In genomic region chr10:90863881-90864598, GRCm38 (mm10) we compare ENCODE assay signal across 13 mouse cellular contexts.
DNase-seq lines count a peak whose midpoint lies in the region; ATAC-seq lines count a peak whose summit lies in the region.
"Had no signal": no experiment of that assay in that cellular context is flagged by ENCODE, and none has a peak within 500 bp of the region (broad histone marks: within the 10 kb centered on the region; RNA-seq: fewer than 3 reads in every experiment).

No protein-coding gene starts in this region.

- H3K9ac ChIP-seq in hindbrain, embryonic 13.5 days = no peak overlapping the region
- H3K9ac ChIP-seq: forebrain, embryonic 15.5 days; heart, embryonic 15.5 days; liver, embryonic 13.5 days; midbrain, embryonic 12.5 days had no signal

- no peak overlapping the region for H3K4me2 ChIP-seq in hindbrain, embryonic 13.5 days
- H3K4me2 ChIP-seq: forebrain, embryonic 15.5 days; heart, embryonic 15.5 days; liver, embryonic 13.5 days; midbrain, embryonic 12.5 days had no signal

- no peaks in the 10 kb centered on the region for H3K9me3 ChIP-seq in hindbrain, embryonic 10.5 days
- H3K9me3 ChIP-seq in hindbrain, embryonic 13.5 days = no peaks in the 10 kb centered on the region
- H3K9me3 ChIP-seq: forebrain, embryonic 15.5 days; heart, embryonic 15.5 days; liver, embryonic 13.5 days; midbrain, embryonic 12.5 days had no signal

- ATAC-seq in hindbrain, embryonic 13.5 days (ENCODE audit: low FRiP score) = no peak
- ATAC-seq: forebrain, embryonic 15.5 days had no signal

- 12% methylated on average over 10 of the region's 10 CpGs for WGBS in hindbrain, embryonic 10.5 days
- WGBS in hindbrain, embryonic 13.5 days = 12% methylated on average over 10 of the region's 10 CpGs

- H3K4me3 ChIP-seq in hindbrain, embryonic 10.5 days = no peak overlapping the region
- no peak overlapping the region for H3K4me3 ChIP-seq in hindbrain, embryonic 13.5 days
- H3K4me3 ChIP-seq: forebrain, embryonic 15.5 days; heart, embryonic 15.5 days; liver, embryonic 13.5 days; midbrain, embryonic 12.5 days had no signal

- peak; percentile 31 for DNase-seq in hindbrain, embryonic 10.5 days (ENCODE audit: low spot score)
- DNase-seq in Muller cell, postnatal 12 days (ENCODE audit: inconsistent ontology term) = peak; percentile 16
- peak; percentile 59 to 60 for DNase-seq in cerebellum, postnatal 14 days
- peak; percentile 12 for DNase-seq in kidney, postnatal 14 days
- no peak for DNase-seq in frontal cortex, postnatal 25 days (ENCODE audit: low spot score in 2 of 2)
- DNase-seq in urinary bladder, postnatal 36 days (ENCODE audit: low spot score in 2 of 2) = no peak
- DNase-seq in lung, postnatal 25 days (ENCODE audit: low spot score) = no peak
- DNase-seq: liver, embryonic 13.5 days; right cerebral cortex, postnatal 25 days had no signal

- H3K4me1 ChIP-seq in hindbrain, embryonic 10.5 days (replicated peaks) = peaks cover 8% of the 10 kb centered on the region
- H3K4me1 ChIP-seq in hindbrain, embryonic 13.5 days (replicated peaks) = peaks cover 20% of the 10 kb centered on the region
- H3K4me1 ChIP-seq: forebrain, embryonic 15.5 days; heart, embryonic 15.5 days; liver, embryonic 13.5 days had no signal

- H3K27ac ChIP-seq in hindbrain, embryonic 10.5 days = no peak overlapping the region
- H3K27ac ChIP-seq in hindbrain, embryonic 13.5 days = no peak overlapping the region
- H3K27ac ChIP-seq: forebrain, embryonic 15.5 days; heart, embryonic 15.5 days; liver, embryonic 13.5 days; midbrain, embryonic 12.5 days had no signal

- no peaks in the 10 kb centered on the region for H3K36me3 ChIP-seq in hindbrain, embryonic 10.5 days
- H3K36me3 ChIP-seq in hindbrain, embryonic 13.5 days = no peaks in the 10 kb centered on the region
- H3K36me3 ChIP-seq: forebrain, embryonic 15.5 days; heart, embryonic 15.5 days; liver, embryonic 13.5 days; midbrain, embryonic 12.5 days had no signal

- H3K27me3 ChIP-seq in hindbrain, embryonic 10.5 days (ENCODE audit: insufficient read depth, poor library complexity, severe bottlenecking) = peaks cover 8% of the 10 kb centered on the region; the same call in 1 of the 2 replicates
- H3K27me3 ChIP-seq in hindbrain, embryonic 13.5 days = no peaks in the 10 kb centered on the region
- H3K27me3 ChIP-seq: forebrain, embryonic 15.5 days; liver, embryonic 13.5 days; midbrain, embryonic 12.5 days had no signal

Comparison
In these comparisons a context has a peak if more than half of its experiments do, and no peak if none do; other contexts are left out.
1. DNase-seq: peak in hindbrain, embryonic 10.5 days (single experiment), Muller cell, postnatal 12 days (single experiment), cerebellum, postnatal 14 days (2 of 2) and kidney, postnatal 14 days (single experiment); none in frontal cortex, postnatal 25 days (0 of 2), urinary bladder, postnatal 36 days (0 of 2) and lung, postnatal 25 days (single experiment).